Mouse (Mus musculus) kidney, embryonic 16.5 days (tissue): ENCODE results near the gene Gm10778. TPM values are rescaled to one million over a fixed set of nuclear protein-coding genes. Genes with fewer than 3 reads are reported as not detected.
"Not testable (repeated sequence)": the region's sequence is repeated elsewhere in the genome, so short reads cannot be mapped to it uniquely, and the experiment has no call there.

Experiments
- ATAC-seq: fragments of 200-750 bp; cut with Nextera tagmentation; 2 replicates; pipeline ENCODE4 v1.8.0; 2017; ENCODE audit warnings: moderate TSS enrichment; ENCODE audit not compliant: low FRiP score, low TSS enrichment
- H3K27ac ChIP-seq: fragments of 300-500 bp; sonication (generic); 2 replicates; pipeline ENCODE4 v1.5.1; 2014; ENCODE audit warnings: low read length
- H3K27me3 ChIP-seq: fragments of 300-500 bp; sonication (generic); 2 replicates; pipeline ENCODE4 v1.6.1; 2014; ENCODE audit warnings: low read length, control low read depth, mixed read lengths; ENCODE audit not compliant: insufficient read depth
- H3K36me3 ChIP-seq: fragments of 300-500 bp; sonication (generic); 2 replicates; pipeline ENCODE4 v1.6.1; 2014; ENCODE audit warnings: low read length, control low read depth, mixed read lengths; ENCODE audit not compliant: insufficient read depth
- H3K4me1 ChIP-seq: fragments of 300-500 bp; sonication (generic); 2 replicates; pipeline ENCODE4 v1.6.1; 2014; ENCODE audit warnings: low read length, control low read depth, mixed read lengths; ENCODE audit not compliant: insufficient read depth
- H3K4me2 ChIP-seq: fragments of 300-500 bp; sonication (generic); replicated peaks from 2 replicates; pipeline ENCODE4 v1.6.1; 2014; ENCODE audit warnings: low read depth, low read length
- H3K4me3 ChIP-seq: fragments of 300-500 bp; sonication (generic); 2 replicates; pipeline ENCODE4 v1.5.1; 2014; ENCODE audit warnings: mild to moderate bottlenecking, low read length
- H3K9ac ChIP-seq: fragments of 300-500 bp; sonication (generic); replicated peaks from 2 replicates; pipeline ENCODE4 v1.6.1; 2014; ENCODE audit warnings: low read length
- H3K9me3 ChIP-seq: fragments of 300-500 bp; sonication (generic); 2 replicates; pipeline ENCODE4 v1.6.1; 2016; ENCODE audit warnings: low read length, control low read depth
- WGBS: fragments of 180-500 bp; shearing (Covaris S2); extraction: QIAGEN DNeasy Blood & Tissue Kit; methylation state at CpG from one replicate; pipeline ENCODE4 v1.1.7; 2014; 5-methylcytosine and 5-hydroxymethylcytosine counted together
- polyA plus RNA-seq: library from polyadenylated mRNA; unstranded; fragments of >200 nt; fragmentation: Nextera tagmentation; extraction: Ambion mirVana; gene quantifications from 2 replicates; pipeline ENCODE4 v1.2.1, GENCODE M21; 2015

Gm10778 gene
- polyA plus RNA-seq, 1 experiment from 2014 or later = 6.3 TPM

- H3K4me3 ChIP-seq, H3K4me1 ChIP-seq, H3K27me3 ChIP-seq, H3K36me3 ChIP-seq, H3K4me2 ChIP-seq, H3K9ac ChIP-seq, H3K27ac ChIP-seq, H3K9me3 ChIP-seq: not testable (repeated sequence)
- no CpG with 5 or more reads among the region's 46 CpGs for WGBS
- peak; percentile 100 for ATAC-seq
Observed at GRCm38 (mm10) chr10:81704531-81705301, 55.9 kb downstream of the Gm10778 start, which contains the start of gene Zfp433. Gene Zfp433 (plus strand): TSS chr10:81704825.

Other genes starting within 250 kb of the Gm10778 start
- gene Nfic, start 193.4 kb upstream of the Gm10778 start, polyA plus RNA-seq = 87.8 and 92.0 TPM in 2 replicates
- 0.29 and 0.67 TPM in 2 replicates for gene Celf5, start 166.3 kb upstream of the Gm10778 start, polyA plus RNA-seq
- 107 and 112 TPM in 2 replicates for gene Ncln, start 152.7 kb upstream of the Gm10778 start, polyA plus RNA-seq
- 1.5 and 1.7 TPM in 2 replicates for gene S1pr4, start 148.9 kb upstream of the Gm10778 start, polyA plus RNA-seq
- 0.70 and 0.98 TPM in 2 replicates for gene Gna15, start 124.8 kb upstream of the Gm10778 start, polyA plus RNA-seq
- gene Gna11, start 103.9 kb upstream of the Gm10778 start, polyA plus RNA-seq = 92.3 and 92.7 TPM in 2 replicates
- 322 and 487 TPM in 2 replicates for gene Aes, start 89.6 kb upstream of the Gm10778 start, polyA plus RNA-seq
- 41.0 and 52.0 TPM in 2 replicates for gene Tle2, start 74.5 kb upstream of the Gm10778 start, polyA plus RNA-seq
- gene Tle6, start 48.0 kb upstream of the Gm10778 start, polyA plus RNA-seq = 18.5 and 22.8 TPM in 2 replicates
- gene BC025920, start 42.8 kb upstream of the Gm10778 start, polyA plus RNA-seq = 0.66 and 0.82 TPM in 2 replicates
- 41.8 and 48.4 TPM in 2 replicates for gene Sirt6, start 21.3 kb upstream of the Gm10778 start, polyA plus RNA-seq
- 16.0 and 17.6 TPM in 2 replicates for gene Ankrd24, start 20.5 kb upstream of the Gm10778 start, polyA plus RNA-seq
- 17.9 and 19.4 TPM in 2 replicates for gene Zfp433, start 55.8 kb downstream of the Gm10778 start, polyA plus RNA-seq
- 12.1 and 14.4 TPM in 2 replicates for gene Gm3055, start 122.1 kb downstream of the Gm10778 start, polyA plus RNA-seq
- 3.1 and 4.2 TPM in 2 replicates for gene Gm4767, start 163.1 kb downstream of the Gm10778 start, polyA plus RNA-seq
- 9.9 and 13.5 TPM in 2 replicates for gene Gm32687, start 214.9 kb downstream of the Gm10778 start, polyA plus RNA-seq